Mouse (Mus musculus): ENCODE results near the gene Tmem145. TPM values are rescaled to one million over a fixed set of nuclear protein-coding genes. Genes with fewer than 3 reads are reported as not detected.
"Not testable (repeated sequence)": the region's sequence is repeated elsewhere in the genome, so short reads cannot be mapped to it uniquely, and the experiment has no call there.

The Tmem145 gene
- total and polyA plus RNA-seq, 2 experiments from 2014 or later: not detected

DNA sequence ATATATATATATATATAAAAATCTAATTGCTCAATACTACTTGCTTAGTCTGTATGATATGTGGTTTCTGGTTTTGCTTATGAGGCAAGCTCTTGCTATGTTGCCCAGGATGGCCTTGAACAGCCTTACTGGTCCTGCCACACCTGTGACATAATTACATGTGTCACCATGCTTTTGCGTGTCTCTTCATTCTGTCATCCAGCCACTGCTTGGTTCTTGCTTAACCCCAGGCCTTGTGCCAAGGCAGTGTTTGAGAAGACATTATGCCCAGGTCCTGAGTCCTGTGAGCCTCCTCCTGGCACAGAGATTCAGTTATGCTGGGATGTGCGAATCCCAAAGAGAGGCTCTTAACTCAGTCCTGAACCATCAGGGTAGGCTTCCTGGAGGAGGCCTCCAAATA lies 17.3 kb downstream of the Tmem145 start:
- H3K27me3 ChIP-seq (ENCODE audit: control insufficient read depth, insufficient read depth, low read length): no peaks in the 10 kb centered on the region
- H3K9me3 ChIP-seq (replicated peaks; ENCODE audit: control insufficient read depth, low read length): no peaks in the 10 kb centered on the region
- H3K4me2 ChIP-seq (ENCODE audit: low read depth, low read length): no peak overlapping the region
- 91% methylated on average over 2 of the region's 2 CpGs for WGBS
- no peak overlapping the region for H3K27ac ChIP-seq (ENCODE audit: low read depth)
- H3K36me3 ChIP-seq (replicated peaks; ENCODE audit: control insufficient read depth, insufficient read depth, low read length): no peaks in the 10 kb centered on the region
- ATAC-seq (ENCODE audit: insufficient read depth, low read depth): no peak
- no peak overlapping the region for H3K9ac ChIP-seq (replicated peaks; ENCODE audit: low read depth, low read length)
- no peak for TF ChIP-seq CTCF (IDR thresholded peaks at IDR 0.05; ENCODE audit: low read depth)
- TF ChIP-seq EP300 (IDR thresholded peaks at IDR 0.05; ENCODE audit: low read depth): no peak
- H3K4me3 ChIP-seq (ENCODE audit: low read depth, low read length): no peak overlapping the region
- DNase-seq (ENCODE audit: low spot score): no peak
- peaks cover 5% of the 10 kb centered on the region; the same call in 1 of the 2 replicates for H3K4me1 ChIP-seq (ENCODE audit: control insufficient read depth, insufficient read depth)

DNA sequence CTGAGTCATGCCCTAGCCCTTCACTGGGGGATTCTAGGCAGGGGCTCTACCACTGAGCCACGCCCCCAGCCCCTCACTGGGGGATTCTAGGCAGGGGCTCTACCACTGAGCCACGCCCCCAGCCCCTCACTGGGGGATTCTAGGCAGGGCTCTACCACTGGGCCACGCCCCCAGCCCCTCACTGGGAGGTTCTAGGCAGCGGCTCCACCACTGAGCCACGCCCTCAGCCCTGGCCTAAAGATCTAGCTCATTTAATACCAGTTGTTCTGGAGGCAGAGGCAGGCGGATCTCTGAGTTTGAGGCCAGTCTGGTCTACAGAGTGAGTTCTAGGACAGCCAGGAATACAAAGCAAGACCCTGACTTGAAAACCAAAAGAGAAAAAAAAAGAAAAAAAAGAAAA lies 19.5 kb downstream of the Tmem145 start:
- not testable (repeated sequence) for DNase-seq (ENCODE audit: low spot score); H3K4me1 ChIP-seq (ENCODE audit: control insufficient read depth, insufficient read depth); H3K9me3 ChIP-seq (replicated peaks; ENCODE audit: control insufficient read depth, low read length); H3K27me3 ChIP-seq (ENCODE audit: control insufficient read depth, insufficient read depth, low read length); ATAC-seq (ENCODE audit: insufficient read depth, low read depth); H3K27ac ChIP-seq (ENCODE audit: low read depth); H3K9ac ChIP-seq (replicated peaks; ENCODE audit: low read depth, low read length); H3K4me2 ChIP-seq (ENCODE audit: low read depth, low read length); H3K36me3 ChIP-seq (replicated peaks; ENCODE audit: control insufficient read depth, insufficient read depth, low read length); H3K4me3 ChIP-seq (ENCODE audit: low read depth, low read length)
- 75% methylated on average over 6 of the region's 6 CpGs for WGBS

DNA sequence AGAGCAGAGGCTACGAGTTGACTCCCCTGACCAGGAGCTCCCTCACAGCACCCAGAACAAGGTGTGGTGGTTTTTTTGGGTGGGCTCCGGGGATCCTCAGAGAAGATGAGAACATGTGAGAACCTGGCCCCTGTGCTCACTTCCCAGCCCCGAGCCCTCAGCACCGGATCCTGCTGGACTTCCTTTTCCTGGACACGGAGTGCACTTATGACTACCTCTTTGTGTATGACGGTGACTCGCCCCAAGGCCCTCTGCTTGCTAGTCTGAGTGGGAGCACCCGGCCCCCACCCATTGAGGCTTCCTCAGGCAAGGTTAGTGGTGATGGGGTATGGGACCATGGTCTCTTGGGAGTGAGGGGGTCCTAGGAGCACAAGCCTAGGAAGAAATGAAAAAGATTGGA lies 20.3 kb downstream of the Tmem145 start:
- no peak for TF ChIP-seq CTCF (IDR thresholded peaks at IDR 0.05; ENCODE audit: low read depth)
- no peak for TF ChIP-seq EP300 (IDR thresholded peaks at IDR 0.05; ENCODE audit: low read depth)
- DNase-seq (ENCODE audit: low spot score) (no peak), ATAC-seq (ENCODE audit: insufficient read depth, low read depth) (peak; percentile 42; the same call in 1 of the 2 replicates)
- 73% methylated on average over 8 of the region's 8 CpGs for WGBS
- Histone ChIP-seq H3K4me1 (ENCODE audit: control insufficient read depth, insufficient read depth) (peaks cover 5% of the 10 kb centered on the region; the same call in 1 of the 2 replicates), H3K9ac (replicated peaks; ENCODE audit: low read depth, low read length) (no peak overlapping the region), H3K9me3 (replicated peaks; ENCODE audit: control insufficient read depth, low read length) (no peaks in the 10 kb centered on the region), H3K4me2 (ENCODE audit: low read depth, low read length) (no peak overlapping the region), H3K27ac (ENCODE audit: low read depth) (no peak overlapping the region), H3K4me3 (ENCODE audit: low read depth, low read length) (no peak overlapping the region), H3K27me3 (ENCODE audit: control insufficient read depth, insufficient read depth, low read length) (no peaks in the 10 kb centered on the region), H3K36me3 (replicated peaks; ENCODE audit: control insufficient read depth, insufficient read depth, low read length) (peaks cover 10% of the 10 kb centered on the region)

DNA sequence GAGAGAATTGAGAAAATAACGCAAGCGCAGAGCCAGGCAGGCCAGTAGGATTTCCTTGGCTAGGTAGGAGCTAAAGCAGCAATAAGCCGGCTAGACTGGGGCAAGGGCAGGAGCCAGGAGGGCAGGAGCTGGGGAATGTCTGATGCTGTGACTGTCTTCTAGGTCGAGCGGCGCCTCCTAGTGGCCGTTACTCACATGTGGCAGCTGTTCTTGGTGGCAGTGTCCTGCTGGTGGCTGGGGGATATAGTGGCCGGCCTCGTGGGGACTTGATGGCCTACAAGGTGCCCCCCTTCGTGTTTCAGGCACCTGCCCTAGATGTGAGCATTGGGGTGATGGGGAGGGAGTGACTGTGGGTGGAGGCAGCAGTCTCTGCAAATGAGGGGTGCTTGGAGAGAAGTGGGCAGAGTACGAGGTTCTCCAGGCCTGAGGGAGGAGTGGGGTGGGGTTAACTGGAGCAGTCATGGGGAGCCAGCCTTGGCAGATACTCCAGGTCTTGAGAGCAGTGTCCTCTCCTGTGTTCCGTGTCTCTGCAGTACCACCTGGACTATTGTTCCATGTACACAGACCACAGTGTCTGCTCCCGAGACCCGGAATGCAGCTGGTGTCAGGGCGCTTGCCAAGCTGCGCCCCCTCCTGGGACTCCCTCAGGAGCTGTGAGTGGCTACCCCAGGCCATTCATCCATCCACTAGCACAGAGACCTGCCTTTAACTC lies 27.8 kb downstream of the Tmem145 start:
- no peak overlapping the region for H3K4me2 ChIP-seq (ENCODE audit: low read depth, low read length)
- 42% methylated on average over 15 of the region's 16 CpGs for WGBS
- peaks cover 29% of the 10 kb centered on the region for H3K36me3 ChIP-seq (replicated peaks; ENCODE audit: control insufficient read depth, insufficient read depth, low read length)
- H3K4me1 ChIP-seq (ENCODE audit: control insufficient read depth, insufficient read depth): no peaks in the 10 kb centered on the region
- no peak overlapping the region for H3K27ac ChIP-seq (ENCODE audit: low read depth)
- H3K9me3 ChIP-seq (replicated peaks; ENCODE audit: control insufficient read depth, low read length): no peaks in the 10 kb centered on the region
- H3K27me3 ChIP-seq (ENCODE audit: control insufficient read depth, insufficient read depth, low read length): no peaks in the 10 kb centered on the region
- peak; percentile 77 for ATAC-seq (ENCODE audit: insufficient read depth, low read depth)
- DNase-seq (ENCODE audit: low spot score): peak; percentile 72
- no peak for TF ChIP-seq EP300 (IDR thresholded peaks at IDR 0.05; ENCODE audit: low read depth)
- TF ChIP-seq CTCF (IDR thresholded peaks at IDR 0.05; ENCODE audit: low read depth): peak; percentile 81
- H3K4me3 ChIP-seq (ENCODE audit: low read depth, low read length): no peak overlapping the region
- no peak overlapping the region for H3K9ac ChIP-seq (replicated peaks; ENCODE audit: low read depth, low read length)

DNA sequence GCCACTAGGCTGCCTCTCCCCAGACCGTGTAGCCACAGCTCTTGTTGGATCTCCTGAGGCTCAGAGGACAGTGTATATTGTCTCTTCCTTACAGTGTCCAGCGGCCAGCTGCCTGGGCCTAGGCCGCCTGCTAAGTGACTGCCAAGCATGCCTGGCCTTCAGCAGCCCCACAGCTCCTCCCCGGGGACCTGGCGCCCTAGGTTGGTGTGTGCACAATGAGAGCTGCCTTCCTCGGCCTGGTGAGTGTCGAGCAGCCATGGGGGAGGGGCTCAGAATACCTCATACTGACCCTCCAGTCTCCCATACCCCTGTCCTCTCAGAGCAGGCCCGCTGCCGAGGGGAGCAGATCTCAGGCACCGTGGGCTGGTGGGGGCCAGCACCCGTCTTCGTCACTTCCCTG lies 28.6 kb downstream of the Tmem145 start:
- H3K27me3 ChIP-seq (ENCODE audit: control insufficient read depth, insufficient read depth, low read length): no peaks in the 10 kb centered on the region
- no peak overlapping the region for H3K4me2 ChIP-seq (ENCODE audit: low read depth, low read length)
- TF ChIP-seq EP300 (IDR thresholded peaks at IDR 0.05; ENCODE audit: low read depth) (no peak), CTCF (IDR thresholded peaks at IDR 0.05; ENCODE audit: low read depth) (no peak)
- no peak for DNase-seq (ENCODE audit: low spot score)
- H3K36me3 ChIP-seq (replicated peaks; ENCODE audit: control insufficient read depth, insufficient read depth, low read length): peaks cover 29% of the 10 kb centered on the region
- no peak overlapping the region for H3K4me3 ChIP-seq (ENCODE audit: low read depth, low read length)
- no peak for ATAC-seq (ENCODE audit: insufficient read depth, low read depth)
- no peaks in the 10 kb centered on the region for H3K4me1 ChIP-seq (ENCODE audit: control insufficient read depth, insufficient read depth)
- H3K27ac ChIP-seq (ENCODE audit: low read depth): no peak overlapping the region
- H3K9me3 ChIP-seq (replicated peaks; ENCODE audit: control insufficient read depth, low read length): no peaks in the 10 kb centered on the region
- WGBS: 70% methylated on average over 12 of the region's 12 CpGs
- no peak overlapping the region for H3K9ac ChIP-seq (replicated peaks; ENCODE audit: low read depth, low read length)

DNA sequence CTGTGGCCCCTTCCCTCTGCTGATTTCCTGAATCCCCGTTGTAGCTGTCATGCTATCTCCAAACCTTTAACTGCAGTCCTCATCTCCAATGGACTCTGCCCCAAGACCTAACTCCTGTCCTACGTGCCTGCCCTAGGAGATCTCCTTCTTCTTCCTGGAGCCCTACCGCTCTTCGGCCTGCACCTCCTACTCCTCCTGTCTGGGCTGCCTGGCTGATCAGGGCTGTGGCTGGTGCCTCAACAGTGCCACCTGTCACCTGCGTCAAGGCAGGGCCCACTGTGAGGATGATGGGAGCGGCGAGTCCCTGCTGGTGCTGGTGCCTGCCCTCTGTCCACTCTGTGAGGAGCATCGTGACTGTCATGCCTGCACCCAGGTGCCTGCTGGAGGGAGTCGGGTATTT lies 33.4 kb downstream of the Tmem145 start:
- no peak overlapping the region for H3K9ac ChIP-seq (replicated peaks; ENCODE audit: low read depth, low read length)
- H3K27me3 ChIP-seq (ENCODE audit: control insufficient read depth, insufficient read depth, low read length): no peaks in the 10 kb centered on the region
- no peak overlapping the region for H3K27ac ChIP-seq (ENCODE audit: low read depth)
- no peak for DNase-seq (ENCODE audit: low spot score)
- H3K9me3 ChIP-seq (replicated peaks; ENCODE audit: control insufficient read depth, low read length): no peaks in the 10 kb centered on the region
- peaks cover 27% of the 10 kb centered on the region for H3K36me3 ChIP-seq (replicated peaks; ENCODE audit: control insufficient read depth, insufficient read depth, low read length)
- 85% methylated on average over 9 of the region's 9 CpGs for whole genome bisulfite sequencing
- H3K4me3 ChIP-seq (ENCODE audit: low read depth, low read length): no peak overlapping the region
- H3K4me2 ChIP-seq (ENCODE audit: low read depth, low read length): no peak overlapping the region
- ATAC-seq (ENCODE audit: insufficient read depth, low read depth): no peak
- H3K4me1 ChIP-seq (ENCODE audit: control insufficient read depth, insufficient read depth): no peaks in the 10 kb centered on the region
- no peak for TF ChIP-seq CTCF (IDR thresholded peaks at IDR 0.05; ENCODE audit: low read depth)
- no peak for TF ChIP-seq EP300 (IDR thresholded peaks at IDR 0.05; ENCODE audit: low read depth)

All from heart, postnatal 0 days (tissue).